Mouse (Mus musculus) neutrophil, adult 83 days (primary cell): ENCODE measurements around the gene Lgals7. TPM values are rescaled to one million over a fixed set of nuclear protein-coding genes. Genes with fewer than 3 reads are reported as not detected.

Source experiments
- total RNA-seq, 2 experiments: library from RNA; stranded (reverse); gene quantifications; one replicate each; pipeline ENCODE4 v1.2.4; 2023

The Lgals7 gene
- not detected for total RNA-seq

DNA sequence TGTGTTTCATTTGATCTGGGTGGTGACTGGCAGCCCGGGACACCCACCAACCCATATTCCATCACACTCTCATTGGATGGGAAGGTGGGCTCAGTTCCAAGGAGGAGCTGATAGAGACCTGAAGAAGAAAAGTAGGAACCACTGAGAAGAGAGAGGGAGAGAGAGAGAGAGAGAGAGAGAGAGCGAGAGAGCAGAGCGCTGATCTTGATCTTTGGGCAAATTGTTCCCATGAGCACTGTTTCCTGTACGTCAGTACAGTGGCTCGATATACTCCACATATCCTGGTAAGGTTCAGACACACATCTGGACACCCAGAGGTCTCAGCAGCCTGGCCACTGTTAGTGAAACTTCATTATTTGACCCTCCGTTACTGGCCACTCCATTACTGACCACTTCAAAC, at the start of gene Lgals7:
Gene Lgals7, plus strand, starts transcription at position 314 of the 400 bp plus-strand sequence.

DNA sequence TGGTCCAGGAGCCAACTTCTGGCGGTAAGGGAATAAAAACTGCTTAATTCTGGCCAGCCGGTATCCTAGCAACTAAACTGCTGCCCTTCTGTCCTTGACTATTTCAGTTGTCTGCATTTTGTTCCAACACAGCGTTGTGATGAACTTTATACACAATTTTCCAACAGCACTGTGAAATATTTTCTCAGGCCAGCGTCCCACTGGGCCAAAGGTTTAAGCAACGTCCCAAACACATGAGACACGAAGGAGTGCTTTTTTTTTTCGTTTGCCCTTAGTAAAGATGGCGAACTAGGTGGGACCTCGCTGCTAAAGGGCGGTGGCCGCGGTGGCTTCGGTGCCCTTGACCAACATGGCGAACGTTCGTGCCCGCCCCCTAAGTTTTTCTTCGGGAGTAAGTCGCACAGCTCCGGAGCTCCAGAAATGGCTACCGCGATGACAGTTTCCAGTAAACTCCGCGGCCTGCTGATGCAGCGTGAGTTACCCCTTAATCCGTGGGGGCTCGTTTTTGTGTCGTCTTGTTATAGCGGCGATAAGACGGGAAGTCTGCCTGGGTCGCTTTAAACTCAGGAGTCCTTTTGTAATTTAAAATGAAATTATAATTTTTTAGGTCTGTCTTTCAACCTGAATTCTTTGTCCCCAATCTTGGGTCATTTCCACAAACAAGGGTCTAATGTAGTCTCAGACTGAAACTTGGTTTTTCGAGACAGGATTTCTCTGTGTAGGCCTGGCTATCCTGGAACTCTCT, 38.5 kb upstream of the Lgals7 start, which contains the start of gene Ech1:
Gene Ech1, plus strand, starts transcription at position 277 of the 745 bp plus-strand sequence.

DNA sequence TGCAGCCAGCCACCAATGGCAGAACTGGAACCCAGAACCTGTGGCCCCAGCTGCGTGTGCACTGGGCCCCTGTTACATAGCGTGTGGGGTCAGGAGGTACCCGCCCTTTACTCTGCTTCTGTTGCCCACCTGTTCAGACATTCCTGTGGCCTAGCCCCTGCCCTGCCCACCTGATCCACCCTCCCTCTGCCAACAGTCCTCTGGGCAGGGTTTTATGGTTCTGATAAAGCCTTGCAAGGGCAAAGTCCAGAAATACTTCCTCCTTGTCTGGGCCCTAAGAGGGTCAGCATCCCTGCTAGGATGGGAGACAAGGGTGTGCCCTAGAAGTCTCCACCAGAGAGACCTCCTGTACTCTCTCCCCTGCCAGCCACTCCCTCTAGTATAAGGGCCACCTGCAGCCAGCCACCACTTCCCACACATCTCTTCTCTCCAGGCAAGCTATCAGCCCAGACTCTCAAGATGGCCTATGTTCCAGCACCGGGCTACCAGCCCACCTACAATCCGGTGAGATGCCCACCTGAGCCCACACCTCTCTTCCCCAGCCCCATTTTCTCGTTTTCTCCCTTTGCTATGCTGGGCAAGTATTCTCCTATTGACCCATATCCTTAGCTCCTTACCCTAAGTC, 29.8 kb upstream of the Lgals7 start, which contains the start of gene Lgals4:
Gene Lgals4, plus strand, starts transcription at position 132 of the 625 bp plus-strand sequence.

DNA sequence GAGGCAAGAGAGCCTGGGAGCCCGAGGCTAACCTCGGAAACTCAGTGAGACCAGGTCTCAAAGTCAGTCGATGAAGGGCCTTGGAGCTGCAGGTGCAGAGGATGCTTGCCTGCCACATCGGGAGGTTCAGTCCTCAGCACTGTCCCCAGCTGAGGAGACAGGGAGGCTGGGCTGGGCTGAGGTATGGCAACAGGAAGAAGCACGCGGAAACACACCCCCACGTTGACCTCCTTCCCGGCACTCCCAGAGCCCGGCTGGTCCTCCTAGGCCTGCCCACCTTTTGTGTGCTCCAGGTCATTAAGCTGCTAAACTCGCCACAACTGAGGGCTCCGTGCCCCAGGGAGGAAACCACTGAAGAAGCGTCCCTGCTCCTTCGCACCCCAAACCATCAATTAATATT, 17.5 kb downstream of the Lgals7 start, which contains the start of gene Capn12:
Gene Capn12, plus strand, starts transcription at position 224 of the 400 bp plus-strand sequence.

Other genes starting within 250 kb of the Lgals7 start
- gene Acp7, start 232.5 kb upstream of the Lgals7 start, total RNA-seq, result not detected
- under 1 TPM; 0.18 to 0.33 TPM for gene Fbxo27, start 171.0 kb upstream of the Lgals7 start, total RNA-seq
- 1 to 10 TPM; 2.8 to 3.5 TPM for gene Fbxo17, start 147.0 kb upstream of the Lgals7 start, total RNA-seq
- 10 to 100 TPM; 18.5 to 22.3 TPM for gene Mrps12, start 122.0 kb upstream of the Lgals7 start, total RNA-seq
- 1 to 10 TPM; 8.6 to 8.7 TPM for gene Sars2, start 121.9 kb upstream of the Lgals7 start, total RNA-seq
- gene Ccer2, start 107.7 kb upstream of the Lgals7 start, total RNA-seq, result not detected
- gene Sirt2, start 97.1 kb upstream of the Lgals7 start, total RNA-seq, result 10 to 100 TPM; 59.4 to 63.6 TPM
- 10 to 100 TPM; 34.4 to 38.3 TPM for gene Nfkbib, start 96.3 kb upstream of the Lgals7 start, total RNA-seq
- gene Rinl, start 74.9 kb upstream of the Lgals7 start, total RNA-seq, result 100 to 1,000 TPM in 1 of 2 experiments, 10 to 100 TPM in 1; 99.8 to 101 TPM
- gene Hnrnpl, start 55.3 kb upstream of the Lgals7 start, total RNA-seq, result 100 to 1,000 TPM; 377 to 403 TPM
- gene Ech1, start 38.6 kb upstream of the Lgals7 start, total RNA-seq, result 100 to 1,000 TPM; 105 to 107 TPM
- 10 to 100 TPM; 16.8 to 17.5 TPM for gene Lgals4, start 30.0 kb upstream of the Lgals7 start, total RNA-seq
- gene Capn12, start 17.6 kb downstream of the Lgals7 start, total RNA-seq, result not detected
- 100 to 1,000 TPM; 132 to 140 TPM for gene Actn4, start 98.5 kb downstream of the Lgals7 start, total RNA-seq
- gene Eif3k, start 118.0 kb downstream of the Lgals7 start, total RNA-seq, result 100 to 1,000 TPM; 183 to 186 TPM
- 10 to 100 TPM; 39.2 to 44.9 TPM for gene Map4k1, start 118.2 kb downstream of the Lgals7 start, total RNA-seq